Mouse (Mus musculus) intestine, postnatal 0 days (tissue): ENCODE results near the gene Six1. TPM values are rescaled to one million over a fixed set of nuclear protein-coding genes. Genes with fewer than 3 reads are reported as not detected.
"Not testable (repeated sequence)": the region's sequence is repeated elsewhere in the genome, so short reads cannot be mapped to it uniquely, and the experiment has no call there.

Experiments used
- ATAC-seq: fragments of 200-750 bp; cut with Nextera tagmentation; 2 replicates; pipeline ENCODE4 v1.8.0; 2017; ENCODE audit warnings: mild to moderate bottlenecking, moderate TSS enrichment, moderate library complexity
- H3K27ac ChIP-seq: fragments of 300-500 bp; sonication (generic); 2 replicates; pipeline ENCODE4 v1.5.1; 2014; ENCODE audit warnings: mild to moderate bottlenecking, low read depth, low read length, moderate library complexity
- H3K27me3 ChIP-seq: fragments of 300-500 bp; sonication (generic); replicated peaks from 2 replicates; pipeline ENCODE4 v1.6.1; 2014; ENCODE audit warnings: low read length, mixed read lengths; ENCODE audit not compliant: control insufficient read depth, insufficient read depth
- H3K36me3 ChIP-seq: fragments of 300-500 bp; sonication (generic); 2 replicates; pipeline ENCODE4 v1.6.1; 2014; ENCODE audit warnings: mild to moderate bottlenecking, moderate library complexity; ENCODE audit not compliant: control insufficient read depth, insufficient read depth
- H3K4me1 ChIP-seq: fragments of 300-500 bp; sonication (generic); replicated peaks from 2 replicates; pipeline ENCODE4 v1.6.1; 2014; ENCODE audit warnings: antibody characterized with exemption, low read length, mixed read lengths; ENCODE audit not compliant: control insufficient read depth, insufficient read depth
- H3K4me2 ChIP-seq: fragments of 300-500 bp; sonication (generic); replicated peaks from 2 replicates; pipeline ENCODE4 v1.6.1; 2014; ENCODE audit warnings: low read depth, mild to moderate bottlenecking, moderate library complexity
- H3K4me3 ChIP-seq: fragments of 300-500 bp; sonication (generic); 2 replicates; pipeline ENCODE4 v1.5.1; 2014; ENCODE audit warnings: low read depth, low read length
- H3K9ac ChIP-seq: fragments of 300-500 bp; sonication (generic); 2 replicates; pipeline ENCODE4 v1.6.1; 2014; ENCODE audit warnings: mild to moderate bottlenecking, low read depth, low read length
- H3K9me3 ChIP-seq: fragments of 300-500 bp; sonication (generic); 2 replicates; pipeline ENCODE4 v1.6.1; 2016; ENCODE audit warnings: mixed run types; ENCODE audit not compliant: control insufficient read depth
- CTCF ChIP-seq: sonication (generic); IDR thresholded peaks from 2 replicates; pipeline ENCODE4 v1.5.1; 2016; ENCODE audit warnings: low read depth, mild to moderate bottlenecking, control low read depth, antibody characterized with exemption, moderate library complexity
- WGBS: fragments of 180-500 bp; shearing (Covaris S2); extraction: QIAGEN DNeasy Blood & Tissue Kit; methylation state at CpG from one replicate; pipeline ENCODE4 v1.1.7; 2014; 5-methylcytosine and 5-hydroxymethylcytosine counted together
- polyA plus RNA-seq: library from polyadenylated mRNA; unstranded; fragments of >200 nt; fragmentation: Nextera tagmentation; extraction: Ambion mirVana; gene quantifications from 2 replicates; pipeline ENCODE4 v1.2.1, GENCODE M21; 2015

The Six1 gene
- polyA plus RNA-seq, 1 experiment from 2014 or later = not detected

DNA sequence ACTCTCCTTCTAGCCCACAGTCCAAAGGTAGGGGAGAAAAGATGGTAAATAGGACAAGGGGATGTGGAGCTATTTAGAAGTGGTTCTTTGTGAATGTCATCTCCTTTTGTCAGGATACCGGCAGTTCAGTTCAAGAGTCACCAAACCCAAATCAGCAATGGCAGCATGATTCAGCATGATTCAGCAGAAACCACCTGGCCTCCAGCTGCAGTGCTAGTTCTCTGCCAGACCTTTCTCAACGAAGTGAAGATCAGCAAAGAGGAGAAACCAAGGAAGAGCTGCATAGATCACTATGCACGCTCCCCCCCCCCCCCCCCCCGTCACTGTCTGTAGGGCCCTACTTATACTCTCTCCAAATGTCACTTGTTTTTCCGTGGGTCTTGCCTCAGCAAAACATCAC lies 35.2 kb upstream of the Six1 start:
- ATAC-seq = no peak
- H3K4me2 ChIP-seq = no peak overlapping the region
- WGBS = 64% methylated on average over 5 of the region's 5 CpGs
- H3K36me3 ChIP-seq = no peaks in the 10 kb centered on the region
- no peaks in the 10 kb centered on the region for H3K9me3 ChIP-seq
- no peak for TF ChIP-seq CTCF
- no peak overlapping the region for H3K9ac ChIP-seq
- H3K27ac ChIP-seq = no peak overlapping the region
- H3K4me3 ChIP-seq = no peak overlapping the region
- H3K4me1 ChIP-seq = no peaks in the 10 kb centered on the region
- H3K27me3 ChIP-seq = no peaks in the 10 kb centered on the region

DNA sequence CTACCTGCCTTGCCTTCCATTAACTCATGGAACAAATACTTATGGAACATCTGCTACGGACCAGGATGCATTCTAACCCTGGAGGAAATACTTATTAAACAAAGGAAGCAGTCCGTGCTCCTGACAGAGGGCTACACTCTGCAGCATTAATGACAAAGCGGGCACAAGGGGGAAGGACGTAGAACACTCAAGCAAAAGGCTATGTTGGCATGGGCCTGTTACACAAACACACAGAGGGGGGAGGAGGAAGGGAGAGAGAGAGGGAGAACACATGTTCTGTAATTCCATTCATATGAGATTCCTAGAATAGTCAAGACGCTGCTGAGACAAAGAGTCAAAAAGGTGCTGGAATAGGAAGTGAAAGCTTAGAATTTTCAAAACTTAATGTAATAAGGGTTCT lies 34.8 kb upstream of the Six1 start:
- H3K9me3 ChIP-seq = no peaks in the 10 kb centered on the region
- no peaks in the 10 kb centered on the region for H3K27me3 ChIP-seq
- ATAC-seq = no peak
- no peak overlapping the region for H3K27ac ChIP-seq
- H3K4me3 ChIP-seq = no peak overlapping the region
- H3K4me1 ChIP-seq = no peaks in the 10 kb centered on the region
- H3K36me3 ChIP-seq = no peaks in the 10 kb centered on the region
- TF ChIP-seq CTCF = no peak
- H3K4me2 ChIP-seq = no peak overlapping the region
- H3K9ac ChIP-seq = no peak overlapping the region
- 62% methylated on average over 5 of the region's 5 CpGs for WGBS

DNA sequence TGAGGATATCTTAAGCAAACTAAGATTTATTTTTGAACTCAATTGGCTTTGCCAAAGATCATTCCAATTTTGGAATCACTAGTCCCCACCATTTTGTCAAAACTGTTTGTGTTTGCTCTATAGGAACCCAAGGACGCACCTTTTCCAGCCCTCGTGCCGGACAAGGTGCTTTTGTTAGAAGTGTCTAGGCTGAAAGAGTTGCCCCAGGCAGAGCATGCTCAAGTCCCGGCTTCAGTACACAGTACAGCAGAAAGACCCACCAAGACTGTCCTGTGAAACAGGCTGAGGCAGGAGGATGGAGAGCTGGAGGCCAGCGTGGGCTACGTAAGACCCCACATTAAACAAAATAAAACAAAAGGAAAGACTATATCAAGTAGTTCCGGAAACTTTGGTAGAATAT lies 33.4 kb upstream of the Six1 start:
- H3K27ac ChIP-seq = no peak overlapping the region
- ATAC-seq = no peak
- no peaks in the 10 kb centered on the region for H3K9me3 ChIP-seq
- 93% methylated on average over 7 of the region's 7 CpGs for WGBS
- no peak overlapping the region for H3K9ac ChIP-seq
- no peak for TF ChIP-seq CTCF
- no peaks in the 10 kb centered on the region for H3K4me1 ChIP-seq
- no peaks in the 10 kb centered on the region for H3K36me3 ChIP-seq
- no peak overlapping the region for H3K4me3 ChIP-seq
- H3K4me2 ChIP-seq = no peak overlapping the region
- H3K27me3 ChIP-seq = no peaks in the 10 kb centered on the region

DNA sequence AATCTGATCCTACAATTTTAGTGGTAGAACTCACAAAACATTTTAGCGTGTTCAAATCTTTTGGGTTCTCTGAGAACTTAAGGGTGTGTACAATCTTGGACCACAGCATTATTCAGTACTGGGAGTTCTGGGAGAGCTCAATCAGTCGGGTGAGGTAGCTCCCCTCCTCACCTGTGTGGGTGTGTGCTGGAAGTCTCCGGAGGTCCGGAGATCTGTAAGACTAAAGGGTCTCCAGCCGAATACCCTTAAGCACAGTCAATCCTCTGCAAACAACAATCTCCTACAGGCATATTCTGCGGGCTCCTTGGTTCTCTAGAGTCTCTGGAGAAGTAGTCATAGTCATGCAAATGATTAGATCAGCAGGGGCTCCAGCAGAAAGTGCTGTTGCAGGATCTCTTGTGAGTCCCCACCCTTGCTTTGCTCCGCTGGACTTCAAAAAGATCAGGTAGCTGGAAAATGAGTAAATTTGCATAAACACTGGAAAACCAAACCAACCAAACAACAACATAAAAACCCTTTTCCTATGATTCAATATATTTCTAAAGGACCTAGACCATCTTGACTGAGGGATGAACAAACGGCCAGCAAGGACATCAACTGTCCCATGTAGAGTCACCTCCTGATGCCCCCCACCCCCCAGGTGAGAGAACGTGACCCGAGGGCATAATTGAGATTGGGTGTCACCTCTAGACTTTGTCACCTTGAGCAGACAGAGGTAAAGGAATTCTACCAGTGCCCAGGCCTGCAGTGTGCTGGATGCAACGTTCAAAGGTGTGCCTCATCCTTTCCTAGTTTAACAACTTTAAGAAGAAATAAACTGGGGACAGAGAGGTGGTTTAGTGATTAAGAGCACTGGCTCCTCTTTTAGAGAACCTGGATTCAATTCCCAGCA lies 32.3 kb upstream of the Six1 start:
- no peak overlapping the region for H3K4me3 ChIP-seq
- no peak for ATAC-seq
- no peaks in the 10 kb centered on the region for H3K36me3 ChIP-seq
- 33% methylated on average over 11 of the region's 11 CpGs for WGBS
- no peak overlapping the region for H3K4me2 ChIP-seq
- no peaks in the 10 kb centered on the region for H3K9me3 ChIP-seq
- TF ChIP-seq CTCF = no peak
- H3K4me1 ChIP-seq = no peaks in the 10 kb centered on the region
- H3K27ac ChIP-seq = no peak overlapping the region
- H3K9ac ChIP-seq = no peak overlapping the region
- no peaks in the 10 kb centered on the region for H3K27me3 ChIP-seq

DNA sequence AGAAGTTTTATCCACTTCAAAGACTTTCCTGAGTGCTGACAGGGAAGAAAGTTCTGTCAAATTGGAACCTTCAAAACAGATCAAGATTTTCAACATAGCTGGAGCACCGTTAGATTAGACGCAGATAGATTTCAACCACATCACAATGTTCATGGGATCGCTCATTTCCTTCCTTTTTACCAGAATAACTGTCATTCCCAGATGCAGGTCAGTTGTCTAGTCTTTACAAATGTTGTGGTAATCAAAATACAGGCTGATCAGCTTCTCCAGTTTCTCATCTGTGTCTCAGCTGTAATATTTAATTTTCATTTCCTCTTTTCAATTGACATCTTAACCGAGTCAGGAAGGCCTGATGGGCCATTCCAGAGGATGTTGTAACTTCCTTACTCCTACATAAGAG lies 30.1 kb upstream of the Six1 start:
- ATAC-seq = no peak
- H3K4me2 ChIP-seq = no peak overlapping the region
- H3K9ac ChIP-seq = no peak overlapping the region
- no peaks in the 10 kb centered on the region for H3K36me3 ChIP-seq
- no peak for TF ChIP-seq CTCF
- no peaks in the 10 kb centered on the region for H3K4me1 ChIP-seq
- no peak overlapping the region for H3K4me3 ChIP-seq
- WGBS = 74% methylated on average over 4 of the region's 4 CpGs
- no peaks in the 10 kb centered on the region for H3K9me3 ChIP-seq
- H3K27ac ChIP-seq = no peak overlapping the region
- H3K27me3 ChIP-seq = no peaks in the 10 kb centered on the region

DNA sequence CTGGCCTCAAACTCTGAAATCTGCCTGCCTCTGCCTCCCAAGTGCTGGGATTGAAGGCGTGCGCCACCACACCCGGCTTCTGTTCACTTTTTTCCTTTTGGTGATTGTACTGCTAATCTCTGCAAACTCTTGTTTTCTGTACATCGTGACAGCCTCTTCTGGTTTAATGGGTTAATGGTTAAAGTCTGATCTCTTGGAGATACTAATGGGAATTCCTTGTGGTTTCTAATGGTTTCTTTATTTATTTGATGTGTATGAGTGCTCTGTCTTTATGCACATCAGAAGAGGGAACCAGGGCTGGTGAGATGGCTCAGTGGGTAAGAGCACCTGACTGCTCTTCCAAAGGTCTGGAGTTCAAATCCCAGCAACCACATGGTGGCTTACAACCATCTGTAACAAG lies 28.1 kb upstream of the Six1 start:
- not testable (repeated sequence) for H3K9me3 ChIP-seq, H3K27me3 ChIP-seq, H3K27ac ChIP-seq, H3K4me2 ChIP-seq, H3K4me1 ChIP-seq, H3K9ac ChIP-seq, ATAC-seq, H3K36me3 ChIP-seq, H3K4me3 ChIP-seq
- 82% methylated on average over 4 of the region's 4 CpGs for WGBS
